Mouse (Mus musculus) forebrain, embryonic 11.5 days (tissue): ENCODE measurements at regions not wholly inside any gene's neighbourhood (a gene's known extent, or its start where the extent isn't known, plus 50 kb on each side); places are given as distances from the start of the nearest gene placed in this dataset.

ENCODE experiments used
- ATAC-seq: fragments of 200-750 bp; cut with Nextera tagmentation; replicated peaks from 2 replicates; pipeline ENCODE4 v1.8.0; 2017; ENCODE audit warnings: moderate TSS enrichment; ENCODE audit not compliant: low FRiP score
- DNase-seq: peaks from one replicate; pipeline ENCODE4 v3.0.0-alpha.2; 2017; ENCODE audit warnings: low spot score
- H3K27ac ChIP-seq: fragments of 300-500 bp; sonication (generic); 2 replicates; pipeline ENCODE4 v1.5.1; 2014; ENCODE audit warnings: low read depth, low read length
- H3K27me3 ChIP-seq: fragments of 300-500 bp; sonication (generic); 2 replicates; pipeline ENCODE4 v1.6.1; 2014; ENCODE audit warnings: mild to moderate bottlenecking, low read length, mixed read lengths; ENCODE audit not compliant: control insufficient read depth, insufficient read depth
- H3K36me3 ChIP-seq: fragments of 300-500 bp; sonication (generic); 2 replicates; pipeline ENCODE4 v1.6.1; 2014; ENCODE audit warnings: mild to moderate bottlenecking, low read length, moderate library complexity, mixed read lengths; ENCODE audit not compliant: control insufficient read depth, insufficient read depth
- H3K4me1 ChIP-seq: fragments of 300-500 bp; sonication (generic); replicated peaks from 2 replicates; pipeline ENCODE4 v1.6.1; 2014; ENCODE audit warnings: low read length, mixed read lengths; ENCODE audit not compliant: control insufficient read depth, insufficient read depth
- H3K4me2 ChIP-seq: fragments of 300-500 bp; sonication (generic); 2 replicates; pipeline ENCODE4 v1.6.1; 2014; ENCODE audit warnings: low read depth, mild to moderate bottlenecking, low read length, moderate library complexity, mixed read lengths; ENCODE audit not compliant: severe bottlenecking
- H3K4me3 ChIP-seq: fragments of 300-500 bp; sonication (generic); 2 replicates; pipeline ENCODE4 v1.5.1; 2014; ENCODE audit warnings: low read depth, low read length
- H3K9ac ChIP-seq: fragments of 300-500 bp; sonication (generic); 2 replicates; pipeline ENCODE4 v1.6.1; 2014; ENCODE audit warnings: low read length
- H3K9me3 ChIP-seq: fragments of 300-500 bp; sonication (generic); 2 replicates; pipeline ENCODE4 v1.6.1; 2016; ENCODE audit warnings: low read length, mixed read lengths; ENCODE audit not compliant: control insufficient read depth
- WGBS: fragments of 180-500 bp; shearing (Covaris S2); extraction: QIAGEN DNeasy Blood & Tissue Kit; methylation state at CpG from one replicate; pipeline ENCODE4 v1.1.7; 2014; 5-methylcytosine and 5-hydroxymethylcytosine counted together

- no peaks in the 10 kb centered on the region for H3K36me3 ChIP-seq
- no peaks in the 10 kb centered on the region for H3K9me3 ChIP-seq
- no peaks in the 10 kb centered on the region for H3K27me3 ChIP-seq
- no peak overlapping the region for H3K4me2 ChIP-seq
- ATAC-seq (no peak), DNase-seq (no peak)
- no peak overlapping the region for H3K27ac ChIP-seq
- H3K9ac ChIP-seq = no peak overlapping the region
- 80% methylated on average over 4 of the region's 4 CpGs for WGBS
- H3K4me1 ChIP-seq = no peaks in the 10 kb centered on the region
- no peak overlapping the region for H3K4me3 ChIP-seq
These were observed 460.9 kb downstream of the Epha4 start for GRCm38 (mm10) chr1:77053837-77054540.

DNA sequence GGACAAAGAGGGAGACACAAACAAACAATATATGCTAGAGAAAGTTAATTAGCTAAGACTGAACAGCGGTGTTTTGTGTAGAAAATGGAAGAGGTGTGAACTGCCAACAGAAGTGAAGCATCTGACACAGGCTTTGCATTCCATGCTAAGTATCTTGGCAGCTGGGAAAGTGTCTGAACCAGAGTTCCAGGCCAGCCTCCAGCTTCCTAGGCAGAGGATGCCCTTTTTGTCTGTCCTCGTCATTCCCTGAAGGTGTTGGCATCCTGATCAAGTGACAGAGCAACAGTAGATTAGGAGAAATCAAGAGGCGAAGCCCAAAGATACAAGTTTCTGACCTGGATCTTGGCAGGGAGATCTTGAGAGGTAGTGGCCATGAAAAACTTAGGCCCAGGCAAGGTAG, 452.4 kb downstream of the Epha4 start:
- H3K27ac ChIP-seq = no peak overlapping the region
- H3K9me3 ChIP-seq = no peaks in the 10 kb centered on the region
- H3K27me3 ChIP-seq = no peaks in the 10 kb centered on the region
- 84% methylated on average over 3 of the region's 3 CpGs for WGBS
- DNase-seq (no peak), ATAC-seq (no peak)
- no peaks in the 10 kb centered on the region for H3K4me1 ChIP-seq
- H3K4me3 ChIP-seq = no peak overlapping the region
- no peak overlapping the region for H3K9ac ChIP-seq
- no peaks in the 10 kb centered on the region for H3K36me3 ChIP-seq
- H3K4me2 ChIP-seq = no peak overlapping the region

DNA sequence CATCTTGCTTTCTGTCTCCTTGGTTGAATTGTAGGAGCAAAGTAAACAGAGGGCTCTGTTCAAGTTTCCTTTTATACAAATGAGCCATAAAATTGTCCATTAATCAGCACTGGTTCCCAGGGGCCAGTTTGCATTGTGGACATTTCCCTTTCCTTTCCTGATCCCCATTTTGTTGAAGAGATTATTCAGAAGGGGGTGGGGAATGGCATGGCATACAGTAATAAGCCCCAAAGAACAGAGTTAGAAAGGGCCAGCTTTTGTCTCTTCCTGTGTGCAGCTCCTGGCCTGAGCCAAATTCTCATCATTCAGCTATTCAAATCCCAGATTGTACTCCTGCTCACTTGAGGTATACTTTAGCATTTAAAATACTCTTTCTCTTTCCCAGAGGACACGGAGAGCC, 441.8 kb downstream of the Epha4 start:
- no peak for ATAC-seq
- no peak for DNase-seq

GRCm38 (mm10) chr1:77074926-77075885, 439.7 kb downstream of the Epha4 start:
- H3K27me3 ChIP-seq = no peaks in the 10 kb centered on the region
- no peak overlapping the region for H3K27ac ChIP-seq
- no peak for DNase-seq
- no peaks in the 10 kb centered on the region for H3K36me3 ChIP-seq
- no peak overlapping the region for H3K9ac ChIP-seq
- H3K4me3 ChIP-seq = no peak overlapping the region
- ATAC-seq = no peak
- H3K4me1 ChIP-seq = no peaks in the 10 kb centered on the region
- H3K4me2 ChIP-seq = no peak overlapping the region
- no peaks in the 10 kb centered on the region for H3K9me3 ChIP-seq
- 92% methylated on average over 13 of the region's 13 CpGs for WGBS

More for the DNA sequence above, 441.8 kb downstream of the Epha4 start:
- Histone ChIP-seq H3K36me3 (no peaks in the 10 kb centered on the region), H3K4me3 (no peak overlapping the region), H3K9ac (no peak overlapping the region), H3K27ac (no peak overlapping the region), H3K4me1 (no peaks in the 10 kb centered on the region), H3K4me2 (no peak overlapping the region), H3K9me3 (no peaks in the 10 kb centered on the region), H3K27me3 (no peaks in the 10 kb centered on the region)
- WGBS = 50% methylated on average over 1 of the region's 1 CpGs

- H3K36me3 ChIP-seq = no peaks in the 10 kb centered on the region
- no peak overlapping the region for H3K4me2 ChIP-seq
- ATAC-seq (0 out of 2 replicates have a peak, but pooled peaks have one; percentile 42), DNase-seq (no peak)
- H3K9me3 ChIP-seq = no peaks in the 10 kb centered on the region
- 27% methylated on average over 5 of the region's 5 CpGs for WGBS
- no peak overlapping the region for H3K27ac ChIP-seq
- no peaks in the 10 kb centered on the region for H3K4me1 ChIP-seq
- H3K4me3 ChIP-seq = no peak overlapping the region
- no peaks in the 10 kb centered on the region for H3K27me3 ChIP-seq
- H3K9ac ChIP-seq = no peak overlapping the region
These were observed 434.1 kb downstream of the Epha4 start for GRCm38 (mm10) chr1:77080767-77081166.

- WGBS = 30% methylated on average over 7 of the region's 7 CpGs
- ATAC-seq (0 out of 2 replicates have a peak, but pooled peaks have one; percentile 27), DNase-seq (no peak)
- no peak overlapping the region for H3K27ac ChIP-seq
- no peaks in the 10 kb centered on the region for H3K9me3 ChIP-seq
- no peaks in the 10 kb centered on the region for H3K36me3 ChIP-seq
- no peak overlapping the region for H3K4me3 ChIP-seq
- no peaks in the 10 kb centered on the region for H3K27me3 ChIP-seq
- no peak overlapping the region for H3K9ac ChIP-seq
- no peaks in the 10 kb centered on the region for H3K4me1 ChIP-seq
- no peak overlapping the region for H3K4me2 ChIP-seq
These were observed 433.2 kb downstream of the Epha4 start for GRCm38 (mm10) chr1:77081660-77082059.

DNA sequence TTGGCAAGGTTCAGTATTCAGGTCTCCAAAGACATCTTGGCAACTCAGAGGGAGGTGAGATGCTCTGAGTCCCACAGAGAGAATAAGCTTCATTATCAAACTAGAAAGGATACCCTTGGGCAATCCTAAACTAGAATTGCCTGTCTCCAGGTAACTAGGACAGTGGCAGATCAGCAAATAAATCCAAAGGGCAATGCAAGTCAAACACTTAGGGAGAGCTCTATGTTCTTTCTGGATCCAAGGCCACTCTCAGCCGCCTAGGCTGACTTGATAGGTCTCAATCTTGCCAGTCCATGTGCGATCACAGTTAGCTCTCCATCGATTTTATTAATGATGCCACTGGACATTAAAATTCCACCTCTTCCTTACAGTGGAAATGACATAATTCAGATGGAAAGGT, 432.5 kb downstream of the Epha4 start:
- H3K9ac ChIP-seq = no peak overlapping the region
- H3K27ac ChIP-seq = no peak overlapping the region
- no peaks in the 10 kb centered on the region for H3K27me3 ChIP-seq
- ATAC-seq (no peak), DNase-seq (no peak)
- 88% methylated on average over 3 of the region's 3 CpGs for WGBS
- no peak overlapping the region for H3K4me2 ChIP-seq
- no peaks in the 10 kb centered on the region for H3K36me3 ChIP-seq
- H3K4me1 ChIP-seq = no peaks in the 10 kb centered on the region
- H3K4me3 ChIP-seq = no peak overlapping the region
- no peaks in the 10 kb centered on the region for H3K9me3 ChIP-seq

- H3K9me3 ChIP-seq = no peaks in the 10 kb centered on the region
- no peak for ATAC-seq
- H3K27ac ChIP-seq = no peak overlapping the region
- no peaks in the 10 kb centered on the region for H3K27me3 ChIP-seq
- no peak for DNase-seq
- no peak overlapping the region for H3K4me3 ChIP-seq
- 34% methylated on average over 2 of the region's 2 CpGs for whole genome bisulfite sequencing
- H3K9ac ChIP-seq = no peak overlapping the region
- H3K36me3 ChIP-seq = no peaks in the 10 kb centered on the region
- H3K4me1 ChIP-seq = no peaks in the 10 kb centered on the region
- no peak overlapping the region for H3K4me2 ChIP-seq
These were observed 421.3 kb downstream of the Epha4 start for GRCm38 (mm10) chr1:77093551-77093950.
